Mouse (Mus musculus) left cerebral cortex, adult 2 months (tissue): ENCODE data around the gene Adora2b. TPM values are rescaled to one million over a fixed set of nuclear protein-coding genes. Genes with fewer than 3 reads are reported as not detected.

Source experiments
- DNase-seq, 2 experiments: peaks; one replicate each; pipeline ENCODE4 v3.0.0; 2021 to 2022; ENCODE audit warnings: low spot score in 2 of 2, mixed read lengths in 1 of 2; ENCODE audit errors: extremely low spot score in 1 of 2
- H3K27ac ChIP-seq: fragments of 200-600 bp; 2 replicates; pipeline ENCODE4 v1.8.1; 2022
- H3K4me3 ChIP-seq: fragments of 200-600 bp; 2 replicates; pipeline ENCODE4 v1.8.1; 2022
- CTCF ChIP-seq: fragments of 200-600 bp; IDR thresholded peaks from 2 replicates; pipeline ENCODE4 v1.8.1; 2022; ENCODE audit warnings: antibody characterized with exemption, mild to moderate bottlenecking, moderate library complexity
- intact Hi-C: fragments of 180-260 bp; cut with DNase I; formaldehyde crosslinking; loops from one replicate; pipeline ENCODE4 v1.15.1; 2025
- long read RNA-seq, 2 experiments: library from polyadenylated mRNA; stranded (forward); transcript quantifications; one replicate each; pipeline ENCODE4 v2.0.0; 2021; ENCODE audit warnings: borderline mapping rate in 2 of 2
- total RNA-seq, 2 experiments: library from RNA; stranded (reverse); gene quantifications; 2 replicates each; pipeline ENCODE4 v1.2.3; 2021

Gene Adora2b
- total RNA-seq, result 1 to 10 TPM; 5.3 to 7.8 TPM
- long read RNA-seq, experiment 1, transcript Adora2b-201 (2 exons, 1,845 nt), result major isoform, 11 of 11 reads
- long read RNA-seq, experiment 1, partial matches to known transcripts, result 0 of 11 reads
- long read RNA-seq, experiment 1, other reads (novel, unspliced or antisense), result 0 of 11 reads
- long read RNA-seq, experiment 2, partial matches to known transcripts, result 0 of 4 reads
- long read RNA-seq, experiment 2, other reads (novel, unspliced or antisense), result 0 of 4 reads

DNA sequence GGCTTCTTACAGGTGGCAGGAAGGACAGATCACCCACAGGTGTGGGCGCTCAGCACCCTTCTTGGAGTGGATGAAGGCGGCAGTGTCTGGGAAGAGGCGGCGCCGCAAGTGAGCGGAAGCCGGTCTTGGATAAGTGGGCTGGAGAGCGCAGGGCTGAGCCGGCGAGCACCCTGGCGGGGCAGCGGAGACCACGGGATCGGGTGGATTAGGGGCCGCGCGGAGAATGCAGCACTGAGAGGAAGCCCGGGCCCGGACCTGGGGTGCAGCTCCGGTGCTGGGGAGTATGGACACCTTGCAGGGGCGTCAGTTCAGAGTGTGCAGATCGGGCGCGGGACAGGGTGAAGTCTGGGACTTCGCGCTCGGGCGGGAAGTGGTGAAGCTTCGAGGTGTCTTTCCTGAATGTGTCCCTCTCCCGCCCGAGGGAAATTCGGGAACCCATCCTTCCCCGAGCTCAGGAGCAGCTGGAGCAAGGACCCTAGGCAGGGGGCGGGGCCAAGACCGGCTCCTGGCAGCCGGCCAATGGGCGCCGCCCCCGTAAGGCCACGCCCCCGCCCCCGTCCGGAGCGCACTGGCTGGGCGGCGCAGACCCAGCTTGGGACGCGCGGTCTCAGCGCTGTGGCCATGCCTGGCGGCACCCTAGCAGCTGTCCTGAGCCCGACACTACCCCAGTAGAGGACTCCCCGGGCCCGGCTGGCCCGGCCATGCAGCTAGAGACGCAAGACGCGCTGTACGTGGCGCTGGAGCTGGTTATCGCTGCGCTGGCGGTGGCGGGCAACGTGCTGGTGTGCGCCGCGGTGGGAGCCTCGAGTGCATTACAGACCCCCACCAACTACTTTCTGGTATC lies at the start of gene Adora2b:
Gene Adora2b (plus strand): TSS at position 584 of the 844 bp plus-strand sequence.
- Histone ChIP-seq H3K27ac (peak within 1 kb of the TSS; percentile 61; the same call in 1 of the 2 replicates), H3K4me3 (peak within 1 kb of the TSS; percentile 51)
- DNase-seq, result peak; percentile 40 to 43
- no peak for TF ChIP-seq CTCF
- intact Hi-C loops, result no loop called here

GRCm38 (mm10) chr11:62200901-62201512 lies 47.8 kb upstream of the Adora2b start:
- Histone ChIP-seq H3K4me3 (no peak overlapping the region), H3K27ac (no peak overlapping the region)
- intact Hi-C loops, result no loop called here
- TF ChIP-seq CTCF, result no peak
- DNase-seq, result no peak

DNA sequence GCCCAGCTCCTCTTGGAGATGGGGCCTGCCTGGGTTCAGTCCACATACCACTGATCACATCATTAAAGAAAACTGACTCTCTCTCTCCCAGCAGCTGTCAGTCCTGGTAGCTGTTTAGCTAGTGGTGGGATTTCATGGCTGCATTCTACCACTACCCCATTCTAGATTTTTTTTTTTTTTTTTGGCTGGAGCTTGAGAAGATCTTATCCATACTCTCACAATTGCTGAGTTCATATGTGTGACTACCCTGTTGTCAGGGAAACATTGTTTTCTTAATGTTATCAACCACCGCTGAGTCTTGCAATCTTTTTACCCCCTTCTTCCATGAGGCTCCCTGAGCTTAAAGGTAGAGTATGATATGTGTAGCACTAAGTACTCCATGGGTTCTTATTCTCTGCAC lies 46.1 kb upstream of the Adora2b start:
- TF ChIP-seq CTCF, result no peak
- Histone ChIP-seq H3K27ac (no peak overlapping the region), H3K4me3 (no peak overlapping the region)
- intact Hi-C loops, result no loop called here
- no peak for DNase-seq

DNA sequence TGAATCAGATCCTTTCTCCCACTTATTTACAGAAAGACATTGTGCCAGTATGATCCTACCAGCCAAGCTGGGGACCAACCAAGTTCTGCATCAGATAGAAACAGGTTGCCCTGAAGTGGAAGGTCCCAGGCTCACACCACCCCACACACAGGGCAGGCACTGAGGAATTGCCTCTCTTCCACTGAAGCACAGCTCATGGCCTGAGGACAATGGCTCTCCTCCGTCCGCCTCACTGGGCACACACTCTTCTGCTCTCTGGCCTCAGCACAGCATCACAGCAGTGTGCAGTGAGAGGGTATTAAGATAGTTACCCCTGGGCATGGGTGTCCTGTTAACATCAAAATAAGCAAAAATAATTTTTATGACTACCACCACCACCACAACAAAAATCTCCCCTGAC lies 39.7 kb upstream of the Adora2b start:
- no peak for TF ChIP-seq CTCF
- intact Hi-C loops, result no loop called here
- no peak overlapping the region for H3K27ac ChIP-seq
- no peak overlapping the region for H3K4me3 ChIP-seq
- no peak for DNase-seq

DNA sequence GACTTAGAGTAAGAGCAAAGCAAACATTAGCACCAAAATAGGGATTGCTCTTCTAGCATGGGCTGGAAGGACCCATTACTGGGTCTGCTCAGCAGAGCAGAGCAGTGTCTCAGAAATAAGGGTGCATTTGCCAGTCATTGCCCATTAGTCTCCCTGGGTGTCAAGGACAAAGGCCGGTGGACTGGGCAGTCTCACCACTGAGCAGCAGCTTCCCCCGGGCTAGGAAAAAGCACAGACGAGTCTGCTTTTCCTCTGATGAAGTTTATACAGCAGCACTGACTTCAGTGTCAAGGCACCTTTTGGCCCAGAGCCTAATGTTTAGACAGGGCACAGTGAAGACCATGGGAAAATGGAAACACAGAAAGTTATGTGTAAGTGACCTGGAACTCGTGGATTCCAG lies 38.9 kb upstream of the Adora2b start:
- DNase-seq, result no peak
- intact Hi-C loops, result no loop called here
- Histone ChIP-seq H3K4me3 (no peak overlapping the region), H3K27ac (no peak overlapping the region)
- no peak for TF ChIP-seq CTCF

GRCm38 (mm10) chr11:62213384-62213989 lies 35.3 kb upstream of the Adora2b start:
- TF ChIP-seq CTCF, result no peak
- intact Hi-C loops, result no loop called here
- no peak for DNase-seq
- H3K27ac ChIP-seq, result no peak overlapping the region
- H3K4me3 ChIP-seq, result no peak overlapping the region

GRCm38 (mm10) chr11:62215107-62215506 lies 33.7 kb upstream of the Adora2b start:
- no peak overlapping the region for H3K4me3 ChIP-seq
- no peak overlapping the region for H3K27ac ChIP-seq
- no peak for TF ChIP-seq CTCF
- intact Hi-C loops, result no loop called here
- no peak for DNase-seq

DNA sequence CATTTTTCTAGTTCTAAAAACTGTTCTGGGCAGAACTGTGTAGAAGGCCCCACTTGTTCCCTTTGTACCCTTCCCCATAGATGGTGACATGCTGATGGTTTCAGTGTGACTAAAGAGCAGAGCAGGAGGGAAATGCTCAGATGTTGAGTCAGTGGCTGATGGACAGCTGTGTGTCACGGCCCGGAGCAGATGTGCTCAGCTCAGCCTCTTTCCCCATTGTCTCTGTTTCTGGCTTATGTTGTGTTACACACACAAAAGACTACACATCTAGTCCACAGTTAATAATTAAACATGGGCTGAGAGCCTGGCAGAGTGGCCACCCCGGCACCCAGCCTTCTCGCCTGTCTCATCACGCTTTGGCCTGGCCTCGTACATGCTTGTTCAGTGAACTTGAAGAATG lies 31.0 kb upstream of the Adora2b start:
- intact Hi-C loops, result no loop called here
- no peak for DNase-seq
- Histone ChIP-seq H3K4me3 (no peak overlapping the region), H3K27ac (no peak overlapping the region)
- TF ChIP-seq CTCF, result no peak

GRCm38 (mm10) chr11:62220756-62221510 lies 27.9 kb upstream of the Adora2b start:
- TF ChIP-seq CTCF, result no peak
- no peak overlapping the region for H3K27ac ChIP-seq
- no peak for DNase-seq
- intact Hi-C loops, result no loop called here
- no peak overlapping the region for H3K4me3 ChIP-seq

DNA sequence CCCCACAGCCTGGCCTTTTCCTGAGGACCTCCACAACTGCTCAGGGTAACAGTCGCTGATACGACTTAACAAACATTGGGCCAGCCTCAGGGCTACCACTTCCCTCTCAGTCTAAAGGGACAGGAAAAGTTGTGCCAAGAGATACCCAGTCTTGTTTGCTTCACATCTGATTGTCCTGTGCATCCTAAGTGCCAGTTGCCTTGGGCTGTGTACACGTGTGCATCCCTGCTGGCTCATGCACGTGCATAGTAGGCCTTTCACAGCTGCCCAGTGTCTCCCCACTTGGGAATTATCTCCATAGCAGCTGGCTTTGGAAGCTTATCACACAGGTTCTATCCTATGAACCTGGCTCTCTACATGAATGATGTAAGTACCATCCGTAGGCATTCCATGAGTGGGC lies 25.4 kb upstream of the Adora2b start:
- intact Hi-C loops, result no loop called here
- TF ChIP-seq CTCF, result no peak
- no peak overlapping the region for H3K27ac ChIP-seq
- no peak for DNase-seq
- H3K4me3 ChIP-seq, result no peak overlapping the region

DNA sequence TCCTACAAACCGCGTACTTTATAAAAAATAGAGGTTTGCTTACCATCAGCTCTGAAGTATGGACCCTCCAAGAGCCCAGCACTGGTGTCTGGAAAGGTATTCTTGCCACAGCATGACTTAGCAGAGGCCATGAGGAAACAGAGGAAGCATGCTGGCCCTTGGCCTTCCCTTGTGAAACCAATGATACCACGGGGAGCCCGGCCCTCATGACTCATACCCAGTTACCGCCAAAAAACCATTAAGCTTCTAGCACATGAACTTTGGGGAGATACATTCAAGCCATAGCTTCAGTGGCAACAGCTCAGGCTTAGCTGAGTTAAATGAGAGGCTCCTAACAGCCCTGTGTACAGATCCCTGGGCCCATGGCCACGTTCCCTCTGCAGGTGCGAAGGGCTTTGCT lies 24.8 kb upstream of the Adora2b start:
- intact Hi-C loops, result no loop called here
- no peak for DNase-seq
- Histone ChIP-seq H3K4me3 (no peak overlapping the region), H3K27ac (no peak overlapping the region)
- TF ChIP-seq CTCF, result no peak
